Mouse (Mus musculus) heart, postnatal 4 days (tissue): ENCODE measurements around the gene Polr3gl. TPM values are rescaled to one million over a fixed set of nuclear protein-coding genes. Genes with fewer than 3 reads are reported as not detected.
"Not testable (repeated sequence)": the region's sequence is repeated elsewhere in the genome, so short reads cannot be mapped to it uniquely, and the experiment has no call there.

Source experiments
- DNase-seq: peaks from one replicate; pipeline ENCODE4 v3.0.0; 2021
- total RNA-seq, 2 experiments: library from RNA; stranded (reverse); gene quantifications; 2 replicates each; pipeline ENCODE4 v1.2.3; 2021

Polr3gl gene
- total RNA-seq, result 10 to 100 TPM; 20.4 to 24.0 TPM

GRCm38 (mm10) chr3:96593790-96594560 lies at the start of gene Polr3gl:
Gene Polr3gl (minus strand): TSS chr3:96594181.
- peak; percentile 95 for DNase-seq

DNA sequence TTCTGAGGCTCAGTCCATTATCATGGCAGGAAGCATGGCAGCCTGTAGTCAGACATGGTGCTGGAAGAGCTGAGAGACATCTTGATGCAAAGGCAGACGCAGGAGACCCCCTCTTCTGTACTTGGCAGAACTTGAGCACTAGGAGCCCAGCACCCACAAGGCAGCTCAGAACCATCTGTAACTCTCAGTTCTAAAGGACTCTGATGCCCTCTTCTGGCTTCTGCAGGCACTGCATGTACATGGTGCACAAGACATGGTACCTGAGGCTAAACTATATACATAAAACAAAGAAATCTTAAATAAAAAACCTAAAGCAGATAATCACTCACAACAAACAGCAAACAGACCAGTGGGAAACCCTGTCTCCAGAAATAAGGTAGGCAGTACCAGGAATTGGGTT lies 45.2 kb upstream of the Polr3gl start:
- DNase-seq, result peak; percentile 69

GRCm38 (mm10) chr3:96636448-96636847 lies 42.5 kb upstream of the Polr3gl start:
- no peak for DNase-seq

DNA sequence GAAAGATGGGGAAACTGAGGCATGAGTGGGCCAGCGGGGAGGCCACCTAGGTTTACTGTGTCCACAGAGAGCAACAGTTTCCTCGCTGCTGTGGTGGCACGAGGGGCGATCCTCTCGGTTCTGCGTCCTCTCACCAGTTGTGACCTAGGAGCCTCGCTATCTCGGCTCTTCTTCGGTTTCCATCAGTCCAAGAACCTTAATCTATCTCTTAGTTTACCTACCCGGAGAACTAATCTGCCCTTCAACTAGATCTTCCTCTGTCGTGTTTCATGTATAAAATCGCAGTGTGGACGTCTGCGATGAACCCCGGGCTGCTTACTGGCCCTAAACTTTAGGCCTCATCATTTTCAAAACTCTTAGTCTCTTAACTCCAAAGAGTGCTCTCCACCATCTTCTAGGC lies 41.9 kb upstream of the Polr3gl start:
- DNase-seq, result no peak

GRCm38 (mm10) chr3:96634928-96635879 lies 41.2 kb upstream of the Polr3gl start, which contains the start of the genes Pex11b and Gm42957:
Gene Pex11b (plus strand): TSS chr3:96635376.
Gene Gm42957 (plus strand): TSS chr3:96635474.
- DNase-seq, result peak; percentile 90

DNA sequence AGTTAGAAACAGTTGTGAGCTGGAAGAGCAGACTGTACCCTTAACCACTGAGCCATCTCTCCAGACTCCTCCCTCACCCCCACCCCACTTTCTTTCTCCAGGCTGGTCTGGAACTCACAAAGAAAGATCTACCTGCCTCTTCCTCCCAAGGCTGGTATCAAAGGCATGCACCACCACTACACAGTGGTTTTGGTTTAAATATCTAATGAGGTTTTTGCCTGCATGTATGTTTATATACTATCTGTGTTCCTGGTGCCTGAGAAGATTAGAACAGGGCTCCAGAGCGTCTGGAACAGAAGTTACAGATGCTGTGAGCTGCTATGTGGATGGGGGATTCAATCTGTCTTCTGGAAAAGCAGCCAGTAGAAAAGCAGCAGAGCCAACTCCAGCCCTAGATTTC lies 40.0 kb upstream of the Polr3gl start:
- DNase-seq, result no peak

- DNase-seq, result no peak
These were observed 38.1 kb upstream of the Polr3gl start for GRCm38 (mm10) chr3:96632058-96632457.

- DNase-seq, result peak; percentile 97
These were observed 36.0 kb upstream of the Polr3gl start, which contains the start of gene Rbm8a for GRCm38 (mm10) chr3:96629729-96630600. Gene Rbm8a (plus strand): TSS chr3:96629933.

GRCm38 (mm10) chr3:96623201-96623600 lies 29.2 kb upstream of the Polr3gl start:
- no peak for DNase-seq

GRCm38 (mm10) chr3:96617941-96618340 lies 24.0 kb upstream of the Polr3gl start:
- no peak for DNase-seq

DNA sequence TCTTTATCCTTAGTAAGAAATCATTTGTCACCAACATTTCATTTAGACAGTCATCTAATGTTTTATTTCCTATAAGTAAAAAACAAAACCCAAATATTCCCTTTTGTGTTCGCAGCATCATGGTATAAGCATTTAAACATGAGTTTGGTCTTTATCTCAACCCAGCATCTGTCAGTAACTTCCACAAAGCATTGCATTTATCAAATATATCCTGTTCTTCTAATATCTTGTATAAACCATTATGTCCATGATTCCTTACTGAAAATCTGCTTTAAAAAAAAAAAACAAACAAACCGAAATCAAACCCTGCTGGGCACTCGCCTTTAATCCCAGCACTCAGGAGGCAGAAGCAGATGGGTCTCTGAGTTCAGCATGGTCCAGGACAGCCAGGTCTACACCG lies 12.6 kb upstream of the Polr3gl start:
- no peak for DNase-seq

- not testable (repeated sequence) for DNase-seq
These were observed 12.0 kb upstream of the Polr3gl start for GRCm38 (mm10) chr3:96606007-96606406.

DNA sequence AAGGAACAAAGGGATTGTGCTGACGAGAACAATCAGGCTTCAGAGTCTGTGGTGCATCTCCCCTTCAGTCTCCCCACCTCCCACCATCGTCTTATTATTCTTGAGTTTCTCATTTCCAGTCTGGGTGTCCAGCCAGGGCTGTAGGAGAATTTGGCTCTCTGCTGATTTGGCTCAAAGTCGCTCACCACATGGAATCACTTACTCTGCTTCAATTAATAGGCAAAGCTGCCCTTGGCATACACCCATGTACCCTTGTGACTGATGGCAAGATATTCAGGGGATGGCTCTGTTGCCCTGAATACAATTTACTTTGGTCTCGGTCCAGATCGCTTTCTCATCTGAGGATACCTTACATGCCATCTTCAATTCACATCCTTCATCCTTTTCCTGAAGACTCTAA lies 9.3 kb upstream of the Polr3gl start:
- DNase-seq, result peak; percentile 45

DNA sequence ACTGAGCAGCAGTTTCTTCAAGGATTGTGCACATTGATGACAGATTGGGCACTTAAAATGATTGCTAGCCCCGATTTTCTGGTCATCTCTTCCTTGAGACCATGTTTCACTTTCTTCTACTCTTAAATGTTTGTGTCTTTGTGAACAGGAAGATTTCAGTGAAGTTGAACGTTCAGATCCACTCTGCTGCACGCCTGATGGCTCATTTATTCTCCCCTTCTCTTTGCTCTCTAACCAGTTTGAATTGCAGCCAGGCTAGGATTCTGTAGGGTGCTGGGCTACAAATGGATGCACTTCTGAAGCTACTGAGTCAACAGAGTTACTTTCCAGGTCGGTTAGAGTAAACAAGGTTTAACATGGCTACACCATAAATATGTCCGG lies 8.7 kb upstream of the Polr3gl start:
- DNase-seq, result no peak

DNA sequence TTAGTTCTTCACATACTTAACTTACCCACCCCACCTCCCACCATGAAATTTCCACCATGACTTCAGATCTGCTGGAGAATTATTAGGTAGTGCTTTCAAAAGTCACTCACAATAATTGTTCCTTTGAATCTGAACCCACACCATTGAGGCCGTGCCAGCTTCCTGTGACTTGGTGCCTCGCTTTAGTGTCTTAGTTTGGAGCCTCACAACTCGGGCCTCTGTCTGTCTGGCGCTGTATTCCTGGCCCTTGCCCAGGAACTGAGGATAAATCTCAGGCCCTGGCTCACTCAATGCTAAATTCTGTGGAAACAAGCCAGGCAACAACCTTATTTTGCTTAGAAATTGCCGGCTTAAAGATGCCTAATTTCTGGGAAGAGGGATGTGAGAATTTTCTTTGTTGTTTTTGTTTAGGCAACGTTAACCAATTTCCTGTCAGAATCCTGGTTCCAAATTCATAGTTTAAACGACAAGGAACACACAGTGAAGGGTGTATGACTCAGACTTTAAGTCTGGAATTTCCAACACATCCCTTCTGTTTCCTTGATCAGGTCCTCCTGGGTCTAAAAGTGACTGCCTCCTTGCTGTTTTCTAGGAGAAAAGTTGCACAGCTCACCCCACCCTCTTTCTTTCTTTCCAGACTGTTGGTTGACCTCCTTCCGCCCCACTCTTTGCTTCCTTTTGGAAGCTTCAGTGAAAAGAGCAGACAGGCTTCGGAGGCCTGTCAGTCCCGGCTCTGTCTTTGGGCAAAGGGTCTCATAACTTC lies 8.1 kb upstream of the Polr3gl start:
- DNase-seq, result peak; percentile 51

DNA sequence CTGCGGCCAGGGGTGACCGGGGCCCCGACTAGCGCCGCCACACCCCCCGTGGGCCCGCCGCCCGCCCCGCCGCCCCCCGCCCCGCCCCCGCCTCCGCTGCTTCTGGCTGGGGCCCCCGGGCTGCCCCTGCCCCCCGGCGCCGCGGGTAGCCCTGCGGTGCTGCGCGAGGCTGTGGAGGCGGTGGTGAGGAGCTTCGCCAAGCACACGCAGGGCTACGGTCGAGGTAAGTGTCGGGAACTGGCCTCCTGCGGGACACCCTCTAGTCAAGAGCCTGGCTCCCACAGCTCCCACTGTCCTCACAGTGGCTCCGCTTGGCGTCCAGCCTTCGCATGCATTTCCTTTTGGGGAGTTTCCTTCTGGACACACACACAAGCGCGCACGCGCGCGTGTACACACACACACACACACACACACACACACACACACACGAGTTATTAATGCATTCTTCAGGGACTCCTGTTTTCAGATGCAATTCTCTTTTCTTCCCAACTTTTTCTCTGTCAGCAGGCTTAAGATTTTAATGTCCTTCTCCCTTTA lies 7.3 kb upstream of the Polr3gl start:
- DNase-seq, result peak; percentile 86

- DNase-seq, result peak; percentile 95
These were observed 6.8 kb upstream of the Polr3gl start, which contains the start of gene Lix1l for GRCm38 (mm10) chr3:96600639-96601250. Gene Lix1l (plus strand): TSS chr3:96601149.

GRCm38 (mm10) chr3:96599411-96599810 lies 5.4 kb upstream of the Polr3gl start:
- DNase-seq, result no peak

GRCm38 (mm10) chr3:96599069-96599393 lies 5.0 kb upstream of the Polr3gl start:
- no peak for DNase-seq

GRCm38 (mm10) chr3:96598156-96599068 lies 4.4 kb upstream of the Polr3gl start:
- peak; percentile 81 for DNase-seq
